Comparison of ENCODE assay signal across 21 mouse cellular contexts in genomic region chr14:33380830-33381457, GRCm38 (mm10).
A peak's percentile ranks its signal among the peaks of the same experiment; 100 is the strongest.
DNase-seq lines count a peak whose midpoint lies in the region; ATAC-seq lines count a peak whose summit lies in the region.
"Had no signal": no experiment of that assay in that cellular context is flagged by ENCODE, and none has a peak within 500 bp of the region (broad histone marks: within the 10 kb centered on the region; RNA-seq: fewer than 3 reads in every experiment).

No protein-coding gene starts in this region.

- DNase-seq in frontal cortex, adult 2 months (ENCODE audit: extremely low spot score in 1 of 2, low spot score in 1 of 2), result no peak
- DNase-seq in cerebellum, adult 11-12 months, result peak; percentile 70
- DNase-seq in cerebellum, adult 9-11 months, result peak; percentile 79
- DNase-seq in telencephalon, adult 2 months (ENCODE audit: low read depth, low spot score), result peak; percentile 34
- DNase-seq in urinary bladder, postnatal 4 days (ENCODE audit: low spot score in 2 of 2), result no peak
- DNase-seq: adrenal gland, postnatal 10 days; gastrocnemius, adult 2 months; heart, adult 2 months; heart, postnatal 4 days; kidney, adult 9 months; kidney, postnatal 25 days; liver, postnatal 0 days; lung, postnatal 4 days; spleen, adult 18-20 months; thymus, adult 18-20 months; thymus, postnatal 25 days had no signal

- ATAC-seq in frontal cortex, adult (ENCODE audit: low TSS enrichment), result peak; percentile 74
- ATAC-seq in erythroblast, adult 5-6 weeks (replicated peaks; ENCODE audit: low FRiP score, poor library complexity, severe bottlenecking), result no peak
- ATAC-seq: forebrain, embryonic 14.5 days; intestine, postnatal 0 days; liver, embryonic 12.5 days; liver, postnatal 0 days had no signal

Comparison
In these comparisons a context has a peak if more than half of its experiments do, and no peak if none do; other contexts are left out.
1. DNase-seq: peak in cerebellum, adult 11-12 months (single experiment), cerebellum, adult 9-11 months (single experiment) and telencephalon, adult 2 months (single experiment); none in frontal cortex, adult 2 months (0 of 2) and urinary bladder, postnatal 4 days (0 of 2).